Mouse (Mus musculus) cerebellum, adult 2 months (tissue): ENCODE data around the gene Traf4.
A peak's percentile ranks its signal among the peaks of the same experiment; 100 is the strongest.

Experiments used
- CTCF ChIP-seq: fragments of 200-500 bp; IDR thresholded peaks from 2 replicates; pipeline ENCODE4 v1.5.1; 2011; ENCODE audit warnings: low read depth, mild to moderate bottlenecking, control low read depth, low read length, moderate library complexity, borderline replicate concordance; ENCODE audit not compliant: insufficient read depth
- POLR2A ChIP-seq: fragments of 200-500 bp; IDR thresholded peaks from 2 replicates; pipeline ENCODE4 v1.6.1; 2011; ENCODE audit warnings: low read length, control low read depth, borderline replicate concordance; ENCODE audit not compliant: insufficient read depth

DNA sequence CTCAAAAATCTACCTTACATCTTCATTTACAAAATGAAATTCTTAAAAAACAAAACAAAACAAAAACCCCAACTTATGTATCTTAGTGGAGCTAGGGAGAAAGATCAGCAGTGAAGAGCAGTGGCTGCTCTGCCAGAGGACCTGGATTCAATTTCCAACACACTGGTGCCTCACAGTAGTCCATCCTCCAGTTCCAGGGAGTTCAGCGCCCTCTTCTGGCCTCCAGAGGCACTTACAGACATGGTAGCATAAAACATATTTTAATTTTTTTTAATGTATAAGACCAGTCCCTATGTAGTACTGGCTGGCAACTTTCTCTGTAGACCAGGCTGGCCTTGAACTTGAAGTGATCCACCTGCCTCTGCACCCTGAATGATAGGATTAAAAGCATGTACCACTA lies 14.2 kb downstream of the Traf4 start:
- TF ChIP-seq CTCF (peak; percentile 41; the same call in 1 of the 2 replicates), POLR2A (no peak)
